ENCODE assay signal across 10 mouse cellular contexts in the genomic region with DNA sequence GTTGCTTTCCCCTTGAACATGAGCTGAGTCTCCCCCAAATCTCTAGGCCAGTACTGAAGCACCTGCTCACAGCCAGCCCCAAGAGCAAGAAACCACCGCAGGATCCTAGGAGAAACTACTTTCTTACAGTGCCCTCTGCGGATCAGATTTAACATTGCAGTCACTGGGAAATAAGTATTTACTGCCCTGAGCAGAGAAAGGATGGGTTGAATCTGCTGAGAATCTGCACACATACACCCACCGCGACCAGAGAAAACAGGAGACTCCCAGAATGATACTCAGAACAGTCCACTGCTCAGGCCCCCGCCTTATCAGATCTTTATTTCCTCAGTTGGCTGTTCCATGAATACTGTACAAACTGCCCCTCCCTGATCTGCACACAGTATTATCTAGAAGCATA. TPM values are rescaled to one million over a fixed set of nuclear protein-coding genes. Genes with fewer than 3 reads are reported as not detected.
DNase-seq lines count a peak whose midpoint lies in the region; ATAC-seq lines count a peak whose summit lies in the region.
"Had no signal": no experiment of that assay in that cellular context is flagged by ENCODE, and none has a peak within 500 bp of the region (broad histone marks: within the 10 kb centered on the region; RNA-seq: fewer than 3 reads in every experiment).

No protein-coding gene starts in this region.

- no peak overlapping the region for H3K4me3 ChIP-seq in kidney, embryonic 15.5 days (replicated peaks)
- H3K4me3 ChIP-seq in intestine, embryonic 16.5 days (ENCODE audit: low read length), result no peak overlapping the region
- H3K4me3 ChIP-seq in midbrain, embryonic 16.5 days (ENCODE audit: low read depth, low read length), result no peak overlapping the region
- H3K4me3 ChIP-seq: myocyte had no signal

- WGBS in kidney, embryonic 15.5 days, result 32% methylated on average over 5 of the region's 5 CpGs
- 18% methylated on average over 5 of the region's 5 CpGs for WGBS in intestine, embryonic 16.5 days
- WGBS in midbrain, embryonic 16.5 days, result 27% methylated on average over 5 of the region's 5 CpGs

- H3K36me3 ChIP-seq in kidney, embryonic 15.5 days, result no peaks in the 10 kb centered on the region
- no peaks in the 10 kb centered on the region for H3K36me3 ChIP-seq in intestine, embryonic 16.5 days (ENCODE audit: control insufficient read depth, insufficient read depth, low read length)
- no peaks in the 10 kb centered on the region for H3K36me3 ChIP-seq in midbrain, embryonic 16.5 days (ENCODE audit: control insufficient read depth, insufficient read depth, low read length)

- no peak overlapping the region for H3K9ac ChIP-seq in kidney, embryonic 15.5 days
- no peak overlapping the region for H3K9ac ChIP-seq in intestine, embryonic 16.5 days (ENCODE audit: low read depth, low read length)
- no peak overlapping the region for H3K9ac ChIP-seq in midbrain, embryonic 16.5 days (ENCODE audit: low read depth, low read length)

- no peak overlapping the region for H3K4me2 ChIP-seq in kidney, embryonic 15.5 days
- H3K4me2 ChIP-seq in intestine, embryonic 16.5 days (ENCODE audit: low read depth, low read length), result no peak overlapping the region
- H3K4me2 ChIP-seq in midbrain, embryonic 16.5 days (ENCODE audit: low read length), result no peak overlapping the region

- no peaks in the 10 kb centered on the region for H3K4me1 ChIP-seq in kidney, embryonic 15.5 days
- H3K4me1 ChIP-seq in intestine, embryonic 16.5 days (ENCODE audit: control insufficient read depth, insufficient read depth, low read length), result no peaks in the 10 kb centered on the region
- H3K4me1 ChIP-seq in midbrain, embryonic 16.5 days (ENCODE audit: control insufficient read depth, insufficient read depth, low read length), result no peaks in the 10 kb centered on the region

- no peaks in the 10 kb centered on the region for H3K27me3 ChIP-seq in kidney, embryonic 15.5 days
- no peaks in the 10 kb centered on the region for H3K27me3 ChIP-seq in intestine, embryonic 16.5 days (replicated peaks; ENCODE audit: control insufficient read depth, insufficient read depth, low read length)
- no peaks in the 10 kb centered on the region for H3K27me3 ChIP-seq in midbrain, embryonic 16.5 days (ENCODE audit: control insufficient read depth, insufficient read depth, low read depth, low read length)

- H3K9me3 ChIP-seq in kidney, embryonic 15.5 days (replicated peaks), result no peaks in the 10 kb centered on the region
- no peaks in the 10 kb centered on the region for H3K9me3 ChIP-seq in intestine, embryonic 16.5 days (ENCODE audit: control insufficient read depth, low read length)
- H3K9me3 ChIP-seq in midbrain, embryonic 16.5 days (replicated peaks; ENCODE audit: control insufficient read depth, low read length, poor library complexity, severe bottlenecking), result no peaks in the 10 kb centered on the region

- H3K27ac ChIP-seq in kidney, embryonic 15.5 days, result no peak overlapping the region
- no peak overlapping the region for H3K27ac ChIP-seq in intestine, embryonic 16.5 days (ENCODE audit: low read length)
- no peak overlapping the region for H3K27ac ChIP-seq in midbrain, embryonic 16.5 days (ENCODE audit: low read length)

- ATAC-seq in kidney, embryonic 15.5 days (replicated peaks; ENCODE audit: low FRiP score), result no peak
- peak; percentile 55; the same call in 1 of the 2 replicates for ATAC-seq in intestine, embryonic 16.5 days
- ATAC-seq in midbrain, embryonic 16.5 days, result peak; percentile 75
- no peak for ATAC-seq in erythroid progenitor cell, adult 5-6 weeks (replicated peaks; ENCODE audit: low FRiP score, poor library complexity, severe bottlenecking)

- peak; percentile 12 for DNase-seq in kidney, adult 9 months
- DNase-seq in R1 (ENCODE audit: low read depth, low spot score), result peak; percentile 53
- peak; percentile 72 for DNase-seq in embryo, embryonic 10.5 days (ENCODE audit: low spot score)
- DNase-seq in spleen, postnatal 14 days (ENCODE audit: low spot score in 2 of 2), result no peak

RNA-seq across cellular contexts. Expression of gene Isx, which starts 19.5 kb away (rescaled TPM):
- polyA plus RNA-seq in kidney, embryonic 15.5 days (2015; fragmentation: Nextera tagmentation; extraction: Ambion mirVana), result 0.32 TPM in 1 of 2 replicates, not detected in the other
- polyA plus RNA-seq in intestine, embryonic 16.5 days (2015; fragmentation: Nextera tagmentation; extraction: Ambion mirVana), result 101 and 109 TPM in 2 replicates
- polyA plus RNA-seq in midbrain, embryonic 16.5 days (2015; fragmentation: Nextera tagmentation; extraction: Ambion mirVana), result not detected in 2 replicates
- total RNA-seq in erythroid progenitor cell, adult 5-6 weeks (2015; ENCODE audit: low replicate concordance), result not detected in 2 replicates
- total RNA-seq in erythroid progenitor cell, adult 5-6 weeks (2017; ENCODE audit: low replicate concordance), result not detected in 2 replicates
- total RNA-seq: adrenal gland, adult 18-20 months had no signal

Comparison
In these comparisons a context has a peak if more than half of its experiments do, and no peak if none do; other contexts are left out.
1. DNase-seq: peak in kidney, adult 9 months (single experiment), R1 (single experiment) and embryo, embryonic 10.5 days (single experiment); none in spleen, postnatal 14 days (0 of 2).
2. ATAC-seq: peak in intestine, embryonic 16.5 days (single experiment) and midbrain, embryonic 16.5 days (single experiment); none in kidney, embryonic 15.5 days (single experiment) and erythroid progenitor cell, adult 5-6 weeks (single experiment).
3. RNA of gene Isx, which starts 19.5 kb away (polyA plus RNA-seq): 101 to 109 TPM in intestine, embryonic 16.5 days; 0.32 TPM in kidney, embryonic 15.5 days and not detected in midbrain, embryonic 16.5 days; every median in the first group is over 10 times any median in the second.